Mouse (Mus musculus) E14TG2a.4 (cell line): ENCODE data around the gene Atf6b.

Experiments
- CTCF ChIP-seq: conservative IDR thresholded peaks from 2 replicates; pipeline ENCODE4 v1.5.1; 2014; ENCODE audit warnings: low read length
- NANOG ChIP-seq: IDR thresholded peaks from 2 replicates; pipeline ENCODE4 v1.6.1; 2014; ENCODE audit warnings: borderline replicate concordance, low read length, mixed read lengths

DNA sequence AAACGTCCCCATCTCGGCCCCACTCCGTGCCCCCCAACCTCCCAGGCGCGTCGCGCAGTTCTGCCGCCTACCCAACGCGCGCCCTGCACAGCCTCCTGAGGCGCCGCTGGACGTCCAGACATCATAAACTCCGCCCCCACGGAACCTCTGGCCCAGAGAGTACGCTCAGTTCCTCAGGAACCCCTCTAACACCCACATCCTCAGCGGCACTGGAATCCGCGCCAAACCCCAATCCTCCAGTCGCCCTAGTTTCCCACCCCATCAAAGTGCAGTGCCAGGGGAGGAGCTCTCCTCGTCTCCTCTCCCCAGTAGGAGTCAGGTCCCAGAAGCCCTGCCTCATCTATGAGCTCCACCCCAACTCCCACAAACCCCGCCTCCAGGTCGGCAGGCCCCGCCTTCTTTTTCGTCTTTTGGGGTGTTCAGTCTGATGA is 14.7 kb upstream of the Atf6b start:
- TF ChIP-seq CTCF: no peak
- TF ChIP-seq NANOG: no peak
